Mouse (Mus musculus) stomach, adult 2 months (tissue): ENCODE measurements around the gene Arf6. TPM values are rescaled to one million over a fixed set of nuclear protein-coding genes. Genes with fewer than 3 reads are reported as not detected.

Experiments
- polyA plus RNA-seq: library from polyadenylated mRNA; depleted of rRNA; stranded (reverse); fragments of >200 nt; gene quantifications from 2 replicates; pipeline ENCODE4 v1.2.3, GENCODE M21; 2012; rRNA removed

Gene Arf6
- polyA plus RNA-seq: 113 and 199 TPM in 2 replicates

GRCm38 (mm10) chr12:69371854-69372671 lies at the start of gene Arf6, which contains the start of gene Gm9887:
Gene Arf6 (plus strand): TSS chr12:69372150.
Gene Gm9887 (minus strand): TSS chr12:69372458.

GRCm38 (mm10) chr12:69356546-69357299 lies 15.2 kb upstream of the Arf6 start, which contains the start of gene Nemf:
Gene Nemf (minus strand): TSS chr12:69357165.

Other genes with a start within 250 kb of the Arf6 start
- 863 and 992 TPM in 2 replicates for gene Rps29, start 213.0 kb upstream of the Arf6 start, polyA plus RNA-seq
- gene Lrr1, start 203.3 kb upstream of the Arf6 start, polyA plus RNA-seq: 1.3 and 1.9 TPM in 2 replicates
- gene Rpl36al, start 188.1 kb upstream of the Arf6 start, polyA plus RNA-seq: 13.5 and 13.7 TPM in 2 replicates
- 8.0 and 13.5 TPM in 2 replicates for gene Mgat2, start 188.0 kb upstream of the Arf6 start, polyA plus RNA-seq
- gene Gm49383, start 175.0 kb upstream of the Arf6 start, polyA plus RNA-seq: 1.2 and 1.5 TPM in 2 replicates
- 0.44 and 0.66 TPM in 2 replicates for gene Dnaaf2, start 173.7 kb upstream of the Arf6 start, polyA plus RNA-seq
- not detected in 2 replicates for gene Gm49384, start 167.9 kb upstream of the Arf6 start, polyA plus RNA-seq
- 1.1 and 1.9 TPM in 2 replicates for gene Pole2, start 144.0 kb upstream of the Arf6 start, polyA plus RNA-seq
- 0.22 and 0.31 TPM in 2 replicates for gene Klhdc1, start 131.0 kb upstream of the Arf6 start, polyA plus RNA-seq
- 12.9 and 24.8 TPM in 2 replicates for gene Klhdc2, start 75.5 kb upstream of the Arf6 start, polyA plus RNA-seq
- gene Nemf, start 15.0 kb upstream of the Arf6 start, polyA plus RNA-seq: 0.20 and 0.52 TPM in 2 replicates
- 0.76 and 1.1 TPM in 2 replicates for gene Gm9887, start 308 bp downstream of the Arf6 start, polyA plus RNA-seq
- gene Vcpkmt, start 210.9 kb downstream of the Arf6 start, polyA plus RNA-seq: 5.6 and 5.8 TPM in 2 replicates